Mouse (Mus musculus): ENCODE measurements around the gene Zbtb12.
"Not testable (repeated sequence)": the region's sequence is repeated elsewhere in the genome, so short reads cannot be mapped to it uniquely, and the experiment has no call there.

The Zbtb12 gene

DNA sequence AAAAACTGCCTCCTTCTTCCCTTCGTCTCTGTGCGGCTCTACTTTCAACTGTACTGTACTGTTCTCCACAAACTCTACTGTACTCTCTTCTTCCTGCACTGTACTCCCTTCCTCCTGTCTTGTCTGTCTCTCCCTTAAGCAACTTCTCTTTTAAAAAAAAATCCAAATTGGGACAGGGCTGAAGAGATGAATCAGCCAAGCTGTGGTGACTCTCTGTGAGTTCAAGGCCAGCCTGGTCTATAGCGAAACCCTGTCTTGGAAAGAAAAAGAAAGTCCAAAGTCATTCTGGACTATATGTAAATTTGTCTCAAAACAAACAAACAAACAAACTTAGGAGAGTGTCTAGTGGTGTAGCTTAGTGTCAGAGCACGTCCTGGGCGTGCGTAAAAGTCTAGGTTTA is 5.0 kb upstream of the Zbtb12 start:
- no peak for DNase-seq

DNA sequence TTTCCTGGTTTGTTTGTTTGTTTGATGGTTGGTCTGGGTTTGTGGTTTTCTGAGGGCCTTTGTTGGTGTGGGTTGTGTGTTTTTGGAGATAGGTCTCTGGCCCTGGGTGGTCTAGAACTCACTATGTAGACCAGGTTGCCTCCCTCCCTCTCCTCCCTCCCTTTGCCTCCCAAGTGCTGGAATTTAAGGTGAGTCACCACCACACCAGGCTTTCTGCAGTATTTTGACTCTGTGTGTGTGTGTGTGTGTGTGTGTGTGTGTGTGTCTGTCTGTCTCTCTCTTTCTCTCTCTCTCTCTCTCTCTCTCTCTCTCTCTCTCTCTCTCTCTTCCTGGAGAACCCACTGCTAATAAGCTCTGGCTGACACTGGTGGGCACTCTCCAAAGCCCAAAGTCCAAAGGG is 1.9 kb downstream of the Zbtb12 start:
- DNase-seq, result no peak

GRCm38 (mm10) chr17:34881683-34882310 is 2.5 kb downstream of the Zbtb12 start, which contains the start of gene Gm20547:
Gene Gm20547, minus strand, starts transcription at chr17:34882042.
- no peak for DNase-seq

- DNase-seq, result no peak
Observed at GRCm38 (mm10) chr17:34883332-34883731, 4.0 kb downstream of the Zbtb12 start.

DNA sequence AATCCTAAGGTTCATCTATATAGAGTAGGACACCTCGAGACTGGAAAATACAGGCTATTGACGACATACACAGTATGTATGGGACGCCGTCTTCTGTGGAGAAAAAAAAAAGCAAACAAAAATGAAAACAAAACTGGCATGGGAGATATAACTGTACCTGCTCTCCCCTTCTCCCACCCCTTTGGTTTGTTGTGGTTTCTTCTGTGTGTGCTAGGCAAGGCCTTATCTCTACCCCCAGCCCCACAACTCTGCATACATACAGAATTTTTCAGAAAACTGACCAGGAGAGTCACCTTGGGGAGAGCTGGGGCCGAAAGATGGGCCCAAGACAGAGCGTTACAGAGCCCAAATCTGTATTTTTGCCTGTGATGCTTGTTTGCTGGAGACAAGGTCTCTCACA is 5.4 kb downstream of the Zbtb12 start:
- no peak for DNase-seq

DNA sequence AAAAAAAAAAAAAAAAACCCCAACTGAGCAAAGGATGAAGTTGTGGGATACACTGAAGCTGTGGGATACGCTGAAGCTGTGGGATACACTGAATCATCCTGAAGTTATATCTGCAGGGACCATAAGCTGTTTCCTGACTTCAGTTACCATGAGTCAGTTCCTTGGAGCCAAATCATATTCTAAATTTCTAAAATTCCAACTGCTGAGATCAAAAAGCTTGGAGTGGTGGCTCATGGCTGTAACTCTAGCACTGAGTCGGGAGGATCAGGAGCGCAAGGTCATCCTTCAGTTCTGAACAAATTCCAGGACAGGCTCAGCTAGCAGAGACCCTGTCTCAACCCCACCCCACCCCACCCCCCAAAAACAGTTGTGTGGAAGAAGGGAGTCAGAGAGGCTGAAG is 6.3 kb downstream of the Zbtb12 start:
- DNase-seq, result no peak

DNA sequence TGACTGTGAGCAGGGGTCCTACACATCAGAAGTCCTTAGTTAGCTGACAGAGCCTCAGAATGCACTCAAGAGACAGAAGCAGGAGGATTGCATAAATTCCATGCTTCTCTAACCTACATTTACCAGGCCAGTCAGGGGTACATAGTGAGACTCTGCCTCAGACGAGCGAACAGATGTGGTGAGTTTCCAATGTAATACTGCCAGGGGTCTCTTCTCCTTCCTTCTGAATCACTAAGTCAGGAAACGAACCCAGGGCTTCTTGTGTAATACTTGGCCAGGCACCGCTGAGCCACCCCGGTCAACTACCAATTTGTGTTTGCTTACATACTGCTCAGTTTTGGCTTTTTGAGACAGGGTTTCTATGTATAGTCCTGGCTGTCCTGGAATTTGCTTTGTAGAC is 8.7 kb downstream of the Zbtb12 start:
- DNase-seq, result no peak

- no peak for DNase-seq
Observed at GRCm38 (mm10) chr17:34890074-34890743, 10.9 kb downstream of the Zbtb12 start.

GRCm38 (mm10) chr17:34891377-34891776 is 12.1 kb downstream of the Zbtb12 start:
- DNase-seq, result no peak

- DNase-seq, result no peak
Observed at GRCm38 (mm10) chr17:34893072-34893824, 14.0 kb downstream of the Zbtb12 start.

- peak; percentile 90 to 94 for DNase-seq
Observed at GRCm38 (mm10) chr17:34894074-34894597, 14.9 kb downstream of the Zbtb12 start.

DNA sequence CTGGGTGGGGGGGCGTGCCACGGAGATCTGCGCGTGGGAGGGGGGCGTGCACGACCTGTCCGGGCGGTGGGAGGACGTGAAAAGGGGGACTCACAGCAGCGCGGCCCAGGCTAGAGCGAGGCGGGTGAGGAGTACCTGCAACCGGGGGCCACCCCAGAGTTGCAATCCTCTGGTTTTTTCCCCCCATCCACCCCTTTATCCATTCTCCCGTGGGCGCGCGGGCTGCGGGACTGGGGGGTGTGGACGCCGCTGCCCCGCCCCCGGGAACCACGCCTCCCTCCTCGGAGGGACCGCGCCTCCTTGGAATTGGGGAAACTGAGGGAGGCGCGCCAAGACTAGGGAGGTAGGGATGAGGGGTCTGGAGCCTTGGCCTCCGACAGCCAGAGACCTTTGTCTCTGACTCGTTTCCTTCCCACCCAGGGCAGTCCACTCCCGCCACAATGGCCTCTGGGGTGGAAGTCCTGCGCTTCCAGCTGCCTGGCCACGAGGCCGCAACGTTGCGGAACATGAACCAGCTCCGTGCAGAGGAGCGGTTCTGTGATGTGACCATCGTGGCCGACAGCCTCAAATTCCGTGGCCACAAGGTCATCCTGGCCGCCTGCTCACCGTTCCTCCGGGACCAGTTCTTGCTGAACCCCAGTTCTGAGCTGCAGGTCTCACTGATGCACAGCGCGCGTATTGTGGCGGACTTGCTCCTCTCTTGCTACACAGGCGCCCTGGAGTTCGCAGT is 15.7 kb downstream of the Zbtb12 start:
- peak; percentile 40 to 57 for DNase-seq

- DNase-seq, result no peak
Observed at GRCm38 (mm10) chr17:34895724-34896123, 16.4 kb downstream of the Zbtb12 start.

DNA sequence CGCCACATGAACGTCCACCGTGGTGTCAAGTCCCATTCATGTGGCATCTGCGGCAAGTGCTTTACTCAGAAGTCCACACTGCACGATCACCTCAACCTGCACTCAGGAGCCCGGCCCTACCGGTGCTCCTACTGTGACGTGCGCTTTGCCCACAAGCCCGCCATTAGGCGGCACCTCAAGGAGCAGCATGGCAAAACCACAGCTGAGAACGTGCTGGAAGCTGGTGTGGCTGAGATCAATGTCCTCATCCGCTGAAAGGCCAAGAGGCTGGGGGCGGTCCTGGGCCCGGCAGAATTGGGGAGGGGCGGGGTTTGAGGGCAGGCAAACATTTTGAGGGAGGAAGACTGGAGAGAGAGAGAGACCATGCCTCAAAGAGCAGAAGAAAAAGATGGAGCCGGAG is 17.1 kb downstream of the Zbtb12 start:
- DNase-seq, result no peak

DNA sequence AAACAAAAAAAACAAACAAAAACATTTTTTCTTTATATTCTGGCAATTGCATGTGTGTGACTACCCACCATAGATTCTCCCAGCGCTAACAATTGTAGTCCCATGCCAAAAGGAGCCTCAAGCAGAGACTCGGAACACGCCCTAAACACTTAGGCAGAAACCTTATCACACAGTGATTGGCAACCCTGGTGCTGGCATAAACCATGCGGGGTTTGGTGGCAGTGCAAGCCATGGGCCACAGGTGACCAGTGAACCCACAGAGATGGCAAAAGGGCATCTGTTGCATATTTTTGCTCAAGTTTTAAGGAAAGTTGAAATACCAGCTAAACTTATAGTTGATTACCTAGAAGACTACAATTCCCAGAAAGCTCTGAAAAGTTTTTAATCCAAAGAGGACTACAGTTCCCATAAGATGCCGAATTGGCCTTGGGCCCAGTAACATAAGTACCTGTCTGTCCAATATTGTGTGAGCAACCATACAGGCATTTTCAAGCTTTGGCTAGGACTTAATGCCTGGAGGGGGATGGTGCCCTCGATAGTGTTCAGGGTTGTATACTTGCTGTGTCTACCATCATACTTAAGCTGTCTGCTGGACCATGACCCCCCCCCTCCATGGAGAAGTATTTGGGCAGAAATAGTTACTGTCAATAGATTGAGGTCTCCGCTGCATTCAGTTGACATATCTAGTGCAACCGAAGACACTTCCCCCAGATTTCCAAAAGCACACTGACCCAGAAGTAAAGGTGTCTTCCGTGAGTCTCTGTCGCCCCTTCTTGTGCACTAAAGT is 18.3 kb downstream of the Zbtb12 start:
- peak; percentile 35 to 49 for DNase-seq

DNA sequence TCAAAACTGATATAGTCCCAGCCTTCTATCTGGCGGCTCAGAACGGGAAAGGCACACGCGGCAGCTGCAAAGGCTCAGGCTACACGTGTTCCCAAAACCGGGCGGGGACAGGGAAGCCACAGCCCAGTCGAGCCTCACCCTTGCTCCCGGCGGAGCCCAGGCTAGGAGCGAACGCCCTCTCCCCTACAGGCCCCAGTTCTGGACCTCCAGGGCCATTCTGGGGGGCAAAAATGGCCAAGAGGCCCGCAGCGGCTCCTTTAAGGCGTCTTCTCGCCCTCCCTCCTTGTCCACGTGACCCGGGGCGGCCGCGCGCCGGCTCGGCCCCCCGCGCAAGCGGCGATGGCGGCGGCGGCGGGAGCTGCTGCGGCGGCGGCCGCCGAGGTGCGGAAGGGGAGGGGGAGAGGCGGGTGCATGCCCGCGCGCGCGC is 18.9 kb downstream of the Zbtb12 start, which contains the start of the genes C2 and Ehmt2:
C2 (minus strand) TSS at position 106 of the 427 bp plus-strand sequence.
Ehmt2 (plus strand) TSS at position 310 of the 427 bp plus-strand sequence.
- peak; percentile 76 to 84 for DNase-seq

DNA sequence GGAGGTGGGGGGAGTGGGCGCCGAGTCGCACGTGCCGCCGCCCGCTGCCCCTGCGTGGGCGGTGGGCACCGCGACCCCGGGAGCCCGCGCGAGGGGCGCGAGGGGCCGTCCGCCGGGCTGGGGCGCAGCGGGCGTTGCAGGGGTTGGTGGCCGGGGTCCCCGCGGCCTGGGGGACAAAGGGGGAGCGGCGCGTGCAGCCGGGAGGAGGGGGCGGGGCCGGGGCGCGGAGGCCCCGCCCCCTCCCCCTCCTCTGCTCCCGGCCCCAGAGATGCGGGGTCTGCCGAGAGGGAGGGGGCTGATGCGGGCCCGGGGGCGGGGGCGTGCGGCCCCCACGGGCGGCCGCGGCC is 19.4 kb downstream of the Zbtb12 start:
- DNase-seq, result no peak

GRCm38 (mm10) chr17:34899053-34899889 is 20.0 kb downstream of the Zbtb12 start:
- DNase-seq, result peak; percentile 28 to 33

DNA sequence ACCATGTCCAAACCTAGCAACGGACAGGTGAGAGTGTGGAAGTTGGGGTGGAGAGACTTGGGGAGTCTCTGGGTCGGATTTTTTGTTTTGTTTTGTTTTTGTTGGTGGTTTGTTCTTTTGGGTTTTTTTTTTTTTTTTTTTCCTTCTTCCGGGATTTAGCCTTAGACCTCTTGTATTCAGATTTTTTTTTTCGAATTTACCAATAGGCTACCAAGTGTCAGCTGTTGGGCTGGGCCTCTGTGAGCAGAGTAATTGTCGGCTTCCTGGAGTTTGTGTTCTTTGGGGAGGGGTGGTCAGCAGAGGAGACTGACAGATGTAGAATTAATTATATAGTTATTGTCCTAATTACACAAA is 20.6 kb downstream of the Zbtb12 start:
- no peak for DNase-seq

GRCm38 (mm10) chr17:34900826-34901225 is 21.5 kb downstream of the Zbtb12 start:
- DNase-seq, result not testable (repeated sequence)

DNA sequence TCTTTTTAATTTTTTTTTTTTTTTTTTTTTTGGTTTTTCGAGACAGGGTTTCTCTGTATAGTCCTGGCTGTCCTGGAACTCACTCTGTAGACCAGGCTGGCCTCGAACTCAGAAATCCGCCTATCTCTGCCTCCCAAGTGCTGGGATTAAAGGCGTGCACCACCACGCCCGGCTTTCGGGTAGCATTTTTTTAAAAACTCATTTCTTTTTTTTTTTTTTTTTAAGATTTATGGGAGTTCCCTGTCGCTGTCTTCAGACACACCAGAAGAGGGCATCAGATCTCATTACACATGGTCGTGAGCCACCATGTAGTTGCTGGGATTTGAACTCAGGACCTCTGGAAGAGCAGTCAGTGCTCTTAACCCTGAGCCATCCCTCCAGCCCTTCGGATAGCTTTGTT is 22.7 kb downstream of the Zbtb12 start:
- not testable (repeated sequence) for DNase-seq
